Mouse (Mus musculus) liver, embryonic 14.5 days (tissue): Measurements from ENCODE around the gene Ddb2.

Source experiments
- CTCF ChIP-seq: IDR thresholded peaks from 2 replicates; pipeline ENCODE4 v1.5.1; 2016; ENCODE audit warnings: antibody characterized with exemption, low read depth, control low read depth
- EP300 ChIP-seq: IDR thresholded peaks from 2 replicates; pipeline ENCODE4 v1.6.1; 2016; ENCODE audit warnings: antibody characterized with exemption, low read depth

DNA sequence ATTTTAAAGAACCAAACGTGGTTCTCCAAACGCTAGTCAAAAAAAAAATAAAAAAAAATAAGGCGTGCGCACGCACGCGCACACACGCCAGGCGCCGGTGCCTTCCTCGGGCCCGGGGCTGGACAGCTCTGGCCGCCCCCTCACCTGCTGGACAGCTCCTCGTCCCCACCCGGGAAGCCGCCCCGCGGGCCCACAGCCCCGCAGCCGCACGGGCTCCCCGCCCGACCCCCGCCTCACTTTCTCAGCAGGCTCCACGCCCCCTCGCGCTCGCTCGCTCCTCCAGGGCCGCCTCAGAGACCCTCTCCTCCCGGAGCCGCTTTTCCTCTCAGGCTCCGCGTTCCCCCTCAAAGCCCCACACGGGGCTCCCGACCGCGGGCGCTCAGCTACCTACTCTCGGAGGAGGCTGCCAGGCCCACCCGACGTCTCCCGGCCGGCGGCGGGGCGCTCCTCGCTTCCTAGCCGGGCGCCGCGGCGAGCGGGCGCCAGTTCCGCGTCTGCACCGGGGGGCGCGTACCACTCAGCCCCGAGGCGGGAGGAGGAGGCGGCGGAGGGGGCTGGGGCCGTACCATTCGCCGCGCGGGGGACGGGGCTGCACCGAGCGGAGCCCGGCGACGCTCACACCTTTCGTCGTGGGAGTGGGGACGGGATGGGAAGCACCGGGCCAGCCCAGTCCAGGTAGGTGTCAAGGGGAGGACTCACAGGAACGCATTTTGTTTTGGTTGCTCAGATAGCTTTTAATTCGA, 54.2 kb downstream of the Ddb2 start:
- TF ChIP-seq CTCF = no peak
- TF ChIP-seq EP300 = no peak
